Mouse (Mus musculus) heart, postnatal 10 days (tissue): ENCODE measurements at regions not wholly inside any gene's neighbourhood (a gene's known extent, or its start where the extent isn't known, plus 50 kb on each side); places are given as distances from the start of the nearest gene placed in this dataset.

Source experiments
- DNase-seq, 2 experiments: peaks; one replicate each; pipeline ENCODE4 v3.0.0; 2021
- intact Hi-C: fragments of 180-260 bp; cut with DNase I; formaldehyde crosslinking; loops from one replicate; pipeline ENCODE4 v1.15.1; 2025

- intact Hi-C loops = no loop called here
- DNase-seq = no peak
Measured at GRCm38 (mm10) chr8:128559004-128559662, 126.3 kb upstream of the Itgb1 start.

GRCm38 (mm10) chr8:128560418-128560817 lies 125.0 kb upstream of the Itgb1 start:
- intact Hi-C loops = loop anchor here (5.0 kb wide), 3 partner anchors 92 to 147 kb away; no protein-coding TSS in a partner anchor
- no peak for DNase-seq

GRCm38 (mm10) chr8:128561016-128561415 lies 124.4 kb upstream of the Itgb1 start:
- intact Hi-C loops = loop anchor here (5.0 kb wide), 3 partner anchors 91 to 146 kb away; no protein-coding TSS in a partner anchor

GRCm38 (mm10) chr8:128562625-128563024 lies 122.8 kb upstream of the Itgb1 start:
- DNase-seq = peak; percentile 37 to 44
- intact Hi-C loops = loop anchor here (5.0 kb wide), 3 partner anchors 90 to 145 kb away; no protein-coding TSS in a partner anchor

More at GRCm38 (mm10) chr8:128561016-128561415, 124.4 kb upstream of the Itgb1 start:
- no peak for DNase-seq

- intact Hi-C loops = loop anchor here (5.0 kb wide), 3 partner anchors 89 to 144 kb away; no protein-coding TSS in a partner anchor
Measured at GRCm38 (mm10) chr8:128563744-128564143, 121.7 kb upstream of the Itgb1 start.

GRCm38 (mm10) chr8:128572291-128572690 lies 113.2 kb upstream of the Itgb1 start:
- intact Hi-C loops = no loop called here
- no peak for DNase-seq

More at GRCm38 (mm10) chr8:128563744-128564143, 121.7 kb upstream of the Itgb1 start:
- peak in 1 of 2 experiments; percentile 24 for DNase-seq

GRCm38 (mm10) chr8:128594114-128594513 lies 91.3 kb upstream of the Itgb1 start:
- DNase-seq = no peak
- intact Hi-C loops = no loop called here

- peak in 1 of 2 experiments; percentile 16 for DNase-seq
- intact Hi-C loops = no loop called here
Measured at GRCm38 (mm10) chr8:128594780-128595179, 90.7 kb upstream of the Itgb1 start.

GRCm38 (mm10) chr8:128605588-128605987 lies 79.9 kb upstream of the Itgb1 start:
- intact Hi-C loops = no loop called here
- peak in 1 of 2 experiments; percentile 10 for DNase-seq

- no peak for DNase-seq
- intact Hi-C loops = no loop called here
Measured at GRCm38 (mm10) chr8:128608876-128609275, 76.6 kb upstream of the Itgb1 start.

GRCm38 (mm10) chr8:128612607-128613006 lies 72.8 kb upstream of the Itgb1 start:
- intact Hi-C loops = no loop called here
- DNase-seq = no peak

- no peak for DNase-seq
- intact Hi-C loops = no loop called here
Measured at GRCm38 (mm10) chr8:128617854-128618253, 67.6 kb upstream of the Itgb1 start.

GRCm38 (mm10) chr8:128619086-128619485 lies 66.4 kb upstream of the Itgb1 start:
- no peak for DNase-seq
- intact Hi-C loops = no loop called here
